Mouse (Mus musculus): ENCODE results near the gene Ssh3. TPM values are rescaled to one million over a fixed set of nuclear protein-coding genes. Genes with fewer than 3 reads are reported as not detected.
A peak's percentile ranks its signal among the peaks of the same experiment; 100 is the strongest.
"Not testable (repeated sequence)": the region's sequence is repeated elsewhere in the genome, so short reads cannot be mapped to it uniquely, and the experiment has no call there.

Gene Ssh3
- total RNA-seq, 2 experiments from 2014 or later = 28.1 to 30.1 TPM

- no peak for DNase-seq
Measured at GRCm38 (mm10) chr19:4296611-4297010, 27.6 kb upstream of the Ssh3 start.

- DNase-seq = no peak
Measured at GRCm38 (mm10) chr19:4295391-4295790, 26.4 kb upstream of the Ssh3 start.

- peak; percentile 50 to 78 for DNase-seq
Measured at GRCm38 (mm10) chr19:4294381-4295097, 25.6 kb upstream of the Ssh3 start.

- DNase-seq = no peak
Measured at GRCm38 (mm10) chr19:4291161-4291560, 22.2 kb upstream of the Ssh3 start.

- no peak for DNase-seq
Measured at GRCm38 (mm10) chr19:4290749-4291148, 21.8 kb upstream of the Ssh3 start.

GRCm38 (mm10) chr19:4283653-4284052 lies 14.7 kb upstream of the Ssh3 start:
- no peak for DNase-seq

- peak; percentile 85 to 93 for DNase-seq
Measured at GRCm38 (mm10) chr19:4282898-4283553, 14.0 kb upstream of the Ssh3 start, which contains the start of gene Ankrd13d. TSS of gene Ankrd13d (minus strand) at chr19:4283137.

GRCm38 (mm10) chr19:4280425-4280824 lies 11.4 kb upstream of the Ssh3 start:
- no peak for DNase-seq

- DNase-seq = no peak
Measured at GRCm38 (mm10) chr19:4279487-4279886, 10.5 kb upstream of the Ssh3 start.

GRCm38 (mm10) chr19:4270972-4271371 lies 2.0 kb upstream of the Ssh3 start:
- DNase-seq = no peak

GRCm38 (mm10) chr19:4270187-4270586 lies 1.2 kb upstream of the Ssh3 start:
- peak; percentile 63 to 67 for DNase-seq

- DNase-seq = no peak
Measured at GRCm38 (mm10) chr19:4265956-4266355, 3.0 kb downstream of the Ssh3 start.

- peak; percentile 46 to 67 for DNase-seq
Measured at GRCm38 (mm10) chr19:4264171-4264780, 4.7 kb downstream of the Ssh3 start.

- no peak for DNase-seq
Measured at GRCm38 (mm10) chr19:4263702-4264101, 5.3 kb downstream of the Ssh3 start.

GRCm38 (mm10) chr19:4262756-4263155 lies 6.2 kb downstream of the Ssh3 start:
- DNase-seq = no peak

GRCm38 (mm10) chr19:4261038-4261698 lies 7.8 kb downstream of the Ssh3 start:
- no peak for DNase-seq

- peak in 1 of 2 experiments; percentile 19 for DNase-seq
Measured at GRCm38 (mm10) chr19:4257897-4258252, 11.1 kb downstream of the Ssh3 start.

- peak; percentile 92 to 93 for DNase-seq
Measured at GRCm38 (mm10) chr19:4257216-4257896, 11.6 kb downstream of the Ssh3 start.

- no peak for DNase-seq
Measured at GRCm38 (mm10) chr19:4255583-4256162, 13.3 kb downstream of the Ssh3 start.

GRCm38 (mm10) chr19:4254230-4254629 lies 14.8 kb downstream of the Ssh3 start:
- no peak for DNase-seq

- DNase-seq = not testable (repeated sequence)
Measured at GRCm38 (mm10) chr19:4248683-4249082, 20.3 kb downstream of the Ssh3 start.

GRCm38 (mm10) chr19:4247010-4247409 lies 22.0 kb downstream of the Ssh3 start:
- DNase-seq = no peak

Measured in adrenal gland, postnatal 36 days (tissue).